Mouse (Mus musculus) embryonic facial prominence, embryonic 15.5 days (tissue): ENCODE results near the gene Myof. TPM values are rescaled to one million over a fixed set of nuclear protein-coding genes. Genes with fewer than 3 reads are reported as not detected.

ENCODE experiments used
- ATAC-seq: fragments of 200-750 bp; cut with Nextera tagmentation; 2 replicates; pipeline ENCODE4 v1.8.0; 2017; ENCODE audit warnings: low read depth, moderate TSS enrichment; ENCODE audit not compliant: insufficient number of reproducible peaks, low FRiP score, low TSS enrichment
- H3K27ac ChIP-seq: fragments of 300-500 bp; sonication (generic); replicated peaks from 2 replicates; pipeline ENCODE4 v1.5.1; 2015; ENCODE audit warnings: mild to moderate bottlenecking, inconsistent platforms
- H3K27me3 ChIP-seq: fragments of 300-500 bp; sonication (generic); 2 replicates; pipeline ENCODE4 v1.6.1; 2015; ENCODE audit warnings: inconsistent platforms
- H3K36me3 ChIP-seq: fragments of 300-500 bp; sonication (generic); 2 replicates; pipeline ENCODE4 v1.6.1; 2015; ENCODE audit warnings: mild to moderate bottlenecking, inconsistent platforms
- H3K4me1 ChIP-seq: fragments of 300-500 bp; sonication (generic); 2 replicates; pipeline ENCODE4 v1.6.1; 2015; ENCODE audit warnings: inconsistent platforms
- H3K4me2 ChIP-seq: fragments of 300-500 bp; sonication (generic); replicated peaks from 2 replicates; pipeline ENCODE4 v1.6.1; 2015; ENCODE audit warnings: mild to moderate bottlenecking, inconsistent platforms
- H3K4me3 ChIP-seq: fragments of 300-500 bp; sonication (generic); replicated peaks from 2 replicates; pipeline ENCODE4 v1.5.1; 2015; ENCODE audit warnings: mild to moderate bottlenecking, inconsistent platforms
- H3K9ac ChIP-seq: fragments of 300-500 bp; sonication (generic); 2 replicates; pipeline ENCODE4 v1.6.1; 2015; ENCODE audit warnings: inconsistent platforms
- H3K9me3 ChIP-seq: fragments of 300-500 bp; sonication (generic); replicated peaks from 2 replicates; pipeline ENCODE4 v1.6.1; 2016; ENCODE audit warnings: inconsistent platforms
- WGBS: fragments of 180-500 bp; shearing (Covaris S2); methylation state at CpG from one replicate; pipeline ENCODE4 v1.1.7; 2015; 5-methylcytosine and 5-hydroxymethylcytosine counted together
- polyA plus RNA-seq: library from polyadenylated mRNA; unstranded; fragments of >200 nt; fragmentation: Nextera tagmentation; extraction: Ambion mirVana; gene quantifications from 2 replicates; pipeline ENCODE4 v1.2.1, GENCODE M21; 2015

Myof gene
- polyA plus RNA-seq, 1 experiment from 2014 or later: 16.2 TPM

GRCm38 (mm10) chr19:38038267-38038666 is 5.1 kb downstream of the Myof start:
- no peak overlapping the region for H3K9ac ChIP-seq
- no peaks in the 10 kb centered on the region for H3K36me3 ChIP-seq
- 48% methylated on average over 2 of the region's 2 CpGs for WGBS
- 0 out of 2 replicates have a peak overlapping the region, but pooled peaks have one; percentile 29 for H3K27ac ChIP-seq
- H3K27me3 ChIP-seq: no peaks in the 10 kb centered on the region
- no peaks in the 10 kb centered on the region for H3K9me3 ChIP-seq
- no peak overlapping the region for H3K4me2 ChIP-seq
- peaks cover 16% of the 10 kb centered on the region for H3K4me1 ChIP-seq
- no peak for ATAC-seq
- no peak overlapping the region for H3K4me3 ChIP-seq

- no peaks in the 10 kb centered on the region for H3K27me3 ChIP-seq
- peaks cover 8% of the 10 kb centered on the region; the same call in 1 of the 2 replicates for H3K4me1 ChIP-seq
- no peak overlapping the region for H3K4me3 ChIP-seq
- 73% methylated on average over 2 of the region's 2 CpGs for WGBS
- no peaks in the 10 kb centered on the region for H3K36me3 ChIP-seq
- H3K27ac ChIP-seq: no peak overlapping the region
- H3K4me2 ChIP-seq: no peak overlapping the region
- no peak overlapping the region for H3K9ac ChIP-seq
- no peak for ATAC-seq
- no peaks in the 10 kb centered on the region for H3K9me3 ChIP-seq
Measured at GRCm38 (mm10) chr19:38035766-38036165, 7.6 kb downstream of the Myof start.

GRCm38 (mm10) chr19:38034696-38035095 is 8.7 kb downstream of the Myof start:
- Histone ChIP-seq H3K27ac (no peak overlapping the region), H3K4me2 (no peak overlapping the region), H3K4me3 (no peak overlapping the region), H3K9ac (no peak overlapping the region), H3K4me1 (peaks cover 14% of the 10 kb centered on the region), H3K27me3 (no peaks in the 10 kb centered on the region), H3K9me3 (no peaks in the 10 kb centered on the region), H3K36me3 (no peaks in the 10 kb centered on the region)
- WGBS: 69% methylated on average over 2 of the region's 2 CpGs
- no peak for ATAC-seq

- Histone ChIP-seq H3K4me1 (peaks cover 16% of the 10 kb centered on the region), H3K36me3 (no peaks in the 10 kb centered on the region), H3K27ac (no peak overlapping the region), H3K27me3 (no peaks in the 10 kb centered on the region), H3K4me3 (no peak overlapping the region), H3K9ac (no peak overlapping the region), H3K9me3 (no peaks in the 10 kb centered on the region), H3K4me2 (no peak overlapping the region)
- no peak for ATAC-seq
- WGBS: 79% methylated on average over 2 of the region's 2 CpGs
Measured at GRCm38 (mm10) chr19:38033735-38034057, 9.7 kb downstream of the Myof start.

GRCm38 (mm10) chr19:38032993-38033734 is 10.2 kb downstream of the Myof start:
- no peak overlapping the region for H3K4me3 ChIP-seq
- ATAC-seq: no peak
- no peak overlapping the region for H3K4me2 ChIP-seq
- no peaks in the 10 kb centered on the region for H3K9me3 ChIP-seq
- peaks cover 14% of the 10 kb centered on the region for H3K4me1 ChIP-seq
- no peak overlapping the region for H3K27ac ChIP-seq
- no peaks in the 10 kb centered on the region for H3K27me3 ChIP-seq
- no peak overlapping the region for H3K9ac ChIP-seq
- 80% methylated on average over 15 of the region's 15 CpGs for WGBS
- H3K36me3 ChIP-seq: no peaks in the 10 kb centered on the region

- no peak overlapping the region for H3K27ac ChIP-seq
Measured at GRCm38 (mm10) chr19:38031144-38031543, 12.2 kb downstream of the Myof start.

GRCm38 (mm10) chr19:38030673-38031137 is 12.7 kb downstream of the Myof start:
- H3K36me3 ChIP-seq: no peaks in the 10 kb centered on the region
- WGBS: 7% methylated on average over 16 of the region's 23 CpGs
- H3K9me3 ChIP-seq: no peaks in the 10 kb centered on the region
- peak; percentile 54; the same call in 1 of the 2 replicates for ATAC-seq
- peaks cover 21% of the 10 kb centered on the region for H3K4me1 ChIP-seq
- no peaks in the 10 kb centered on the region for H3K27me3 ChIP-seq
- no peak overlapping the region for H3K27ac ChIP-seq
- no peak overlapping the region for H3K9ac ChIP-seq
- no peak overlapping the region for H3K4me3 ChIP-seq
- H3K4me2 ChIP-seq: 0 out of 2 replicates have a peak overlapping the region, but pooled peaks have one; percentile 13

More at GRCm38 (mm10) chr19:38031144-38031543, 12.2 kb downstream of the Myof start:
- ATAC-seq: no peak
- WGBS: 66% methylated on average over 9 of the region's 9 CpGs
- no peak overlapping the region for H3K9ac ChIP-seq
- H3K27me3 ChIP-seq: no peaks in the 10 kb centered on the region
- no peaks in the 10 kb centered on the region for H3K36me3 ChIP-seq
- H3K4me3 ChIP-seq: no peak overlapping the region
- H3K4me1 ChIP-seq: peaks cover 18% of the 10 kb centered on the region
- no peaks in the 10 kb centered on the region for H3K9me3 ChIP-seq
- 0 out of 2 replicates have a peak overlapping the region, but pooled peaks have one; percentile 13 for H3K4me2 ChIP-seq

- H3K9me3 ChIP-seq: no peaks in the 10 kb centered on the region
- H3K27ac ChIP-seq: no peak overlapping the region
- no peak overlapping the region for H3K4me3 ChIP-seq
- H3K4me1 ChIP-seq: peaks cover 25% of the 10 kb centered on the region
- no peaks in the 10 kb centered on the region for H3K36me3 ChIP-seq
- H3K4me2 ChIP-seq: no peak overlapping the region
- H3K9ac ChIP-seq: no peak overlapping the region
- 57% methylated on average over 2 of the region's 3 CpGs for WGBS
- ATAC-seq: no peak
- H3K27me3 ChIP-seq: no peaks in the 10 kb centered on the region
Measured at GRCm38 (mm10) chr19:38029871-38030270, 13.5 kb downstream of the Myof start.

GRCm38 (mm10) chr19:38029292-38029691 is 14.1 kb downstream of the Myof start:
- peaks cover 25% of the 10 kb centered on the region for H3K4me1 ChIP-seq

GRCm38 (mm10) chr19:38027881-38028521 is 15.4 kb downstream of the Myof start:
- no peak overlapping the region for H3K27ac ChIP-seq
- H3K4me2 ChIP-seq: no peak overlapping the region
- H3K4me3 ChIP-seq: no peak overlapping the region
- H3K36me3 ChIP-seq: no peaks in the 10 kb centered on the region
- no peaks in the 10 kb centered on the region for H3K27me3 ChIP-seq
- no peaks in the 10 kb centered on the region for H3K9me3 ChIP-seq
- no peak overlapping the region for H3K9ac ChIP-seq
- WGBS: 61% methylated on average over 10 of the region's 10 CpGs
- no peak for ATAC-seq
- peaks cover 25% of the 10 kb centered on the region for H3K4me1 ChIP-seq

More at GRCm38 (mm10) chr19:38029292-38029691, 14.1 kb downstream of the Myof start:
- Histone ChIP-seq H3K27ac (no peak overlapping the region), H3K4me2 (no peak overlapping the region), H3K4me3 (no peak overlapping the region), H3K36me3 (no peaks in the 10 kb centered on the region), H3K9me3 (no peaks in the 10 kb centered on the region), H3K27me3 (no peaks in the 10 kb centered on the region), H3K9ac (no peak overlapping the region)
- ATAC-seq: no peak
- WGBS: 74% methylated on average over 3 of the region's 3 CpGs

GRCm38 (mm10) chr19:38027389-38027788 is 16.0 kb downstream of the Myof start:
- no peaks in the 10 kb centered on the region for H3K36me3 ChIP-seq
- ATAC-seq: no peak
- WGBS: 86% methylated on average over 6 of the region's 6 CpGs
- no peak overlapping the region for H3K4me2 ChIP-seq
- peaks cover 25% of the 10 kb centered on the region for H3K4me1 ChIP-seq
- no peak overlapping the region for H3K4me3 ChIP-seq
- no peaks in the 10 kb centered on the region for H3K27me3 ChIP-seq
- no peaks in the 10 kb centered on the region for H3K9me3 ChIP-seq
- no peak overlapping the region for H3K27ac ChIP-seq
- H3K9ac ChIP-seq: no peak overlapping the region
